Mouse (Mus musculus) kidney, embryonic 15.5 days (tissue): ENCODE data around the gene G6pc3. TPM values are rescaled to one million over a fixed set of nuclear protein-coding genes. Genes with fewer than 3 reads are reported as not detected.

Experiments
- ATAC-seq: fragments of 200-750 bp; cut with Nextera tagmentation; replicated peaks from 2 replicates; pipeline ENCODE4 v1.8.0; 2017; ENCODE audit warnings: moderate TSS enrichment; ENCODE audit not compliant: low FRiP score
- H3K27ac ChIP-seq: fragments of 300-500 bp; sonication (generic); 2 replicates; pipeline ENCODE4 v1.5.1; 2015; ENCODE audit warnings: mild to moderate bottlenecking, inconsistent platforms
- H3K27me3 ChIP-seq: fragments of 300-500 bp; sonication (generic); 2 replicates; pipeline ENCODE4 v1.6.1; 2015; ENCODE audit warnings: inconsistent platforms
- H3K36me3 ChIP-seq: fragments of 300-500 bp; sonication (generic); 2 replicates; pipeline ENCODE4 v1.6.1; 2015; ENCODE audit warnings: inconsistent platforms
- H3K4me1 ChIP-seq: fragments of 300-500 bp; sonication (generic); 2 replicates; pipeline ENCODE4 v1.6.1; 2015; ENCODE audit warnings: inconsistent platforms
- H3K4me2 ChIP-seq: fragments of 300-500 bp; sonication (generic); 2 replicates; pipeline ENCODE4 v1.6.1; 2015; ENCODE audit warnings: moderate library complexity, mild to moderate bottlenecking, inconsistent platforms
- H3K4me3 ChIP-seq: fragments of 300-500 bp; sonication (generic); replicated peaks from 2 replicates; pipeline ENCODE4 v1.5.1; 2015; ENCODE audit warnings: mild to moderate bottlenecking, inconsistent platforms
- H3K9ac ChIP-seq: fragments of 300-500 bp; sonication (generic); 2 replicates; pipeline ENCODE4 v1.6.1; 2015; ENCODE audit warnings: mild to moderate bottlenecking, inconsistent platforms
- H3K9me3 ChIP-seq: fragments of 300-500 bp; sonication (generic); replicated peaks from 2 replicates; pipeline ENCODE4 v1.6.1; 2016; ENCODE audit warnings: inconsistent platforms
- WGBS: fragments of 180-500 bp; shearing (Covaris S2); methylation state at CpG from one replicate; pipeline ENCODE4 v1.1.7; 2015; ENCODE audit warnings: mixed read lengths; 5-methylcytosine and 5-hydroxymethylcytosine counted together
- polyA plus RNA-seq: library from polyadenylated mRNA; unstranded; fragments of >200 nt; fragmentation: Nextera tagmentation; extraction: Ambion mirVana; gene quantifications from 2 replicates; pipeline ENCODE4 v1.2.1, GENCODE M21; 2015

Gene G6pc3
- polyA plus RNA-seq, 1 experiment from 2014 or later, result 43.4 TPM

DNA sequence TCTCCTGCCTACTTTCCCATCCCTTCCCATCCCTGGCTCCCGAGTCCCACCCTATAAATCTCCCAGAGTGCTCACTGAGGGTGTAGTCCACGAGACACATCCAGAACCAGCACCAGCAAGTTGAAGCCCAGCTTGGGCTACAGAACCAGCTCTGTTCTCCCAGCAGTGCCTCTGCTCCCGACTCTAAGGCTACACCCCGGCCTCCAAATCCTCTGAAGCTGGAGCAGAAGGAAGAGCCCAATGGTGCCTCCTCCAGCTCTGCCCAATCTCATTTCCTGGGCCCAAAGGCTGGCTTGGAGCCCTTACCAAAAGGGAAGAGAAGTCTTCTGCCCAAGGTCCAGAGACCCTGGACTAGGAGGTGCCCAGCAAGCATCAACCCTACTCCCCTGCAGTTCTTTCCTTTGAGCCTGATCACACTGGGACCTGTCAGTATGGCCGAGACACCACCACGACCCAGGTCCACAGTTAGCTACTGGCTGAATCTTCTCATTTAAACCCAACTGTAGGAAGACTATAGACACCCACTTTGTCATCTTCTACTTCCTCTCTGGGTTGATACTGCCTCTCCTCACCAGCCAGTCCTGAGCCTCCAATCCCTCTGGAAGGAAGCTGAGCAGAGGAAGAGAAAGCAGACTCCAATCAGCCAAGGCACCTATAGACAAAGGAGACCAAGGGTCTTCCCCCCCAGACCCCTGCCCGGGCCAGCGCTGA, 32.0 kb downstream of the G6pc3 start:
- 78% methylated on average over 8 of the region's 8 CpGs for WGBS
- ATAC-seq, result no peak

GRCm38 (mm10) chr11:102221954-102222351, 32.5 kb downstream of the G6pc3 start:
- H3K4me2 ChIP-seq, result no peak overlapping the region
- H3K9ac ChIP-seq, result peak overlapping the region; percentile 5; the same call in 1 of the 2 replicates

More for the DNA sequence above, 32.0 kb downstream of the G6pc3 start:
- Histone ChIP-seq H3K27me3 (no peaks in the 10 kb centered on the region), H3K4me1 (peaks cover 88% of the 10 kb centered on the region), H3K4me2 (no peak overlapping the region), H3K36me3 (peaks cover 3% of the 10 kb centered on the region; the same call in 1 of the 2 replicates), H3K9me3 (no peaks in the 10 kb centered on the region), H3K9ac (0 out of 2 replicates have a peak overlapping the region, but pooled peaks have one; percentile 5), H3K4me3 (no peak overlapping the region), H3K27ac (no peak overlapping the region)

DNA sequence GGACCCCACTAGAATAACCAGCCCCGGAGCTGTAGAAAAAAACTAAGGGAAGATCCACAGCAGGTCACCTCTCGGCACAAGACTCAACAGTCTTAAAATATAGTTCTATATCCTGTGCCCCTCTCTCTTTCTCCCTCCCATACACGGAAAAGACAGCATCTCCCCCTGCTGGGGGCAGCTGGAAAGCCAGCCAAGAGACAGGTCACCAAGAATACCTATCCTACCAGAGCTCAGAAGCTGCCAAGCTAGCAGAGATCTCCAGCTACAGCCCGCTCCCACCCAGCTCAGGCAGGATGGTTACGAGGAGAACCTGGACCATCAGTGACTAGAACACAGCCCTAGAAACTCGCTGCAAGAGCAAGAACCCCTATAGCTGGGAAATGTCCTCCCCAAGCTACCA, 33.7 kb downstream of the G6pc3 start:
- peaks cover 87% of the 10 kb centered on the region for H3K4me1 ChIP-seq
- peaks cover 3% of the 10 kb centered on the region; the same call in 1 of the 2 replicates for H3K36me3 ChIP-seq
- no peak overlapping the region for H3K9ac ChIP-seq
- H3K27me3 ChIP-seq, result no peaks in the 10 kb centered on the region
- no peak overlapping the region for H3K27ac ChIP-seq
- WGBS, result 31% methylated on average over 6 of the region's 6 CpGs
- no peaks in the 10 kb centered on the region for H3K9me3 ChIP-seq
- no peak overlapping the region for H3K4me3 ChIP-seq
- H3K4me2 ChIP-seq, result no peak overlapping the region
- ATAC-seq, result no peak

More at GRCm38 (mm10) chr11:102221954-102222351, 32.5 kb downstream of the G6pc3 start:
- 53% methylated on average over 8 of the region's 8 CpGs for WGBS
- H3K36me3 ChIP-seq, result peaks cover 3% of the 10 kb centered on the region; the same call in 1 of the 2 replicates
- no peaks in the 10 kb centered on the region for H3K9me3 ChIP-seq
- no peaks in the 10 kb centered on the region for H3K27me3 ChIP-seq
- H3K27ac ChIP-seq, result no peak overlapping the region
- peaks cover 87% of the 10 kb centered on the region for H3K4me1 ChIP-seq
- no peak overlapping the region for H3K4me3 ChIP-seq
- ATAC-seq, result no peak

DNA sequence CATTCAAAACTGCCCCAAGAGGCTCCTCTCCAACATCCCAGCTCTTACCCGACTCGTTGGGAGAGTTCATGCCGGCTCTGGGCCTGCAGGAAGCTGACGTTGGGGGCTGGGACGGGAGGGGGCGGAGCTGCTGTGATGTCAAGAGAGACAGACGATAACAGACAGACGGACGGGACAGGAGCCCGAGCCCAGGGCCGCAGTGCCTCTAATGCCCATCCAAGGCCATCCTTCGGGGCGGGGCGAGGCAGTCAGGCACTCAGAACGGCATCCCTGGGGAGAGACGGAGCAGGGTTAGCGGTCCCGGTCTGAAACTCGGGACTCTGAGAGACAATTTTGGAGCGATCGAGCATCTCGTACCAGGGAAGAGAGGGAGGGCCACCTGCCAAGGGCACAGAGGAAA, 35.3 kb downstream of the G6pc3 start:
- peaks cover 3% of the 10 kb centered on the region; the same call in 1 of the 2 replicates for H3K36me3 ChIP-seq
- WGBS, result 10% methylated on average over 22 of the region's 22 CpGs
- no peak overlapping the region for H3K27ac ChIP-seq
- H3K4me2 ChIP-seq, result peak overlapping the region; percentile 52
- no peaks in the 10 kb centered on the region for H3K27me3 ChIP-seq
- no peaks in the 10 kb centered on the region for H3K9me3 ChIP-seq
- no peak for ATAC-seq
- H3K4me3 ChIP-seq, result peak overlapping the region; percentile 9
- peaks cover 86% of the 10 kb centered on the region for H3K4me1 ChIP-seq
- H3K9ac ChIP-seq, result peak overlapping the region; percentile 21; the same call in 1 of the 2 replicates

- ATAC-seq, result no peak
- WGBS, result 69% methylated on average over 5 of the region's 5 CpGs
- Histone ChIP-seq H3K4me2 (peak overlapping the region; percentile 52; the same call in 1 of the 2 replicates), H3K9me3 (no peaks in the 10 kb centered on the region), H3K4me1 (peaks cover 81% of the 10 kb centered on the region), H3K27me3 (no peaks in the 10 kb centered on the region), H3K4me3 (no peak overlapping the region), H3K36me3 (peaks cover 3% of the 10 kb centered on the region; the same call in 1 of the 2 replicates), H3K27ac (no peak overlapping the region), H3K9ac (no peak overlapping the region)
These were observed 35.8 kb downstream of the G6pc3 start for GRCm38 (mm10) chr11:102225221-102225620.

DNA sequence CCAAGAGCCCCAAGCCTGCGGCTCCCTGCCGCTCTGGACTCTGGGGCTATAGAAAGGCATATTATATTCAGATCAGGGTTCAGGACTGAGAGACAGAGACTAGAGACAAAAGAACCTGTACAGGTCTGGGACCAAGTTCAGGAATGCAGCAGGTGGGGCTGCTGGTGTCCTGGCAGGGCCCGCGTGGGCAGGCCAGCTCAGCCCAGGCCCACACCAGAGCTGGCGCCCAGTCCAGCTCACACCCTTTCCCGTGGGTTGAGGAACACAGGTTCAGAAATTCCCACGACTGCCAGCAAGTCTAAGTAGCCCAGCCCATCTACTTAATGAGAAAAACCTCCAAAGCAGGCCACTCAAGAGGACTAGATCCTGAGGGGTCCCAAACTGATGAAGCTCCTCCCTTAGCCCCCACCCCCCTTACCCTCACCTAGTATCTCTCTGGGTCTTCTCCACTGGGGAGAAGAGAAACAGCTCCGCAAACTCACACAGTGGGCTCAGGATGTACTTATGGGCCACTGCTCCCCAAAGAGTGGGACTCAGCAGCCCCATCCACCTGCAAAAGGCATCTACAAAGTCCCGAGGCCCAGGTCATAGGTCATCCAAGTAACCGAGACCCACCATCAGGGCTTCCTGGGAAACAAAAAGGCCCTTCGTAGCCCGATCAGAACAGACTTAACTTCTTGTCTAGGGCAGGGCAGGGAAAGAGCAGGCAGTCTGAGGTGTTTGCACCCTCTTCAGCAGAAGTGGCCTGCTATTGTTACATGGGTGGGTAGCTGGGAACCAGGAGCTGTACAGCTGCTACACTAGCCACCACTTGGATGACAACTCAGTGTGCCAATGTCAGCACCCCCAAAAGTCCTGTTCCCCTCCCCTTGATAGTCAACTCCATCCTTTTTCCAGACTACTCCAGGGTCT, 36.9 kb downstream of the G6pc3 start:
- peaks cover 3% of the 10 kb centered on the region; the same call in 1 of the 2 replicates for H3K36me3 ChIP-seq
- peaks cover 73% of the 10 kb centered on the region for H3K4me1 ChIP-seq
- H3K9me3 ChIP-seq, result no peaks in the 10 kb centered on the region
- H3K9ac ChIP-seq, result no peak overlapping the region
- no peak overlapping the region for H3K27ac ChIP-seq
- H3K4me2 ChIP-seq, result no peak overlapping the region
- ATAC-seq, result no peak
- WGBS, result 72% methylated on average over 12 of the region's 12 CpGs
- no peak overlapping the region for H3K4me3 ChIP-seq
- no peaks in the 10 kb centered on the region for H3K27me3 ChIP-seq

DNA sequence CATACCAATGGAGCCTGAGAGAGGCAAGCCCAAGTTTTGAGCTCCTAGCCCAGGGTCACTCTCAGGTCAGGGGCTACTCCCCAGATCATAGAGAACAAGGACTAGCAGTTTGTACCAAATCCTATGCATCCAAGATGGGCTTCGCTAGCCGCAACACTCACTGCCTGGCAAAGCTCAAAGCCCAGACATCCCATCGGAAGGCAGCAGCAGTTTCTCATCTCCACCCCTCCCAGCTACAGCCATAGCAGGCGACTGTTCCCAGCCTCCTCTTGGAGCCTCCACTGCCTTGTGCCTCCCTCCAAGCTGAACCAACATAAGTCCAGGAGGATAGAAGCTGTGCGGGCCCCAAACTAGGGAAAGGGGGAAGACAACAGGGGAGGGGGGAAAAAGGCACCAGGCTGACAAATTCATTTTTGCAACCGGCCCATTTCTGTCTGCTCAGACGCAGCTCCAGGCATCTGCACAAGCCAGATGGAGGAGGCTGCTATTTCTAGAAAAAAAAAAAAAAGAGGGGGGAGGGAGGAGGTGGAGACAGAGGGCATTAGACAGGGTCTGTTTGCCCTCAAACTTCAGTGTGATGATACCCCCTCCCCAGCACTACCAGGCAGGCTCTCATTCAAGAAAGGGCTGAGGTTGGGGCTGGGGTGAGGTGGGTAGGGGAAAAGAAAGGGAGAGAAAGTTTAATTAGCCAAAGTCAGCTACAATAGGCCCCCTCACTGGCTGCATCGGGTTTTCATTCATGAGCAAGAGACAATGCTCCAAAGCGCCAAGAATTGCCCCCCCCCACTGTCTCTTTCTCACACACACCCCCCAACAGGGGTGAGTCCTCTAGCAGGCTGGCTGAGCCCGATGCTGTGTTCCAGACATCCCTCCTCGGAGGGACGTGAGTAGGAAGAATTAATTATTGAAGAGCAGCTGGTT, 38.1 kb downstream of the G6pc3 start:
- H3K4me1 ChIP-seq, result peaks cover 62% of the 10 kb centered on the region
- no peak overlapping the region for H3K27ac ChIP-seq
- H3K9ac ChIP-seq, result no peak overlapping the region

DNA sequence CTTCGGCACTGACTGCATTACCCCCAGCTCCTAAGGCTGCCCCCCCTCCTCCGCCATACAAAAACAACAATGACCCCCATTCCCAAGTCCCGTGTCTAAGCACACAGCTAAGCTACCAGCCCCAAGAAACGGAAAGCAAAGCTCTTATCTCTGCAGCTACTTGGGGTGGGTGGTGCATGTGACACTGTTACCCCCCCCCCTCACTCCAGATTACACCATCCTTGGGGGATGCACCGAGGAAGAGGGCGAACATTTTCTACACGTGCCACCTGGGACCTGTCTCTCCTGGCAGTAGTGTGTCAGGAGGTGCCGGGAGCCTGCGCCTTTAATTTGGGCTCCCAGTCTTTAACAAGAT, 38.7 kb downstream of the G6pc3 start:
- no peak overlapping the region for H3K9ac ChIP-seq
- H3K27me3 ChIP-seq, result no peaks in the 10 kb centered on the region
- H3K4me3 ChIP-seq, result peak overlapping the region; percentile 82
- H3K4me1 ChIP-seq, result peaks cover 56% of the 10 kb centered on the region
- H3K36me3 ChIP-seq, result no peaks in the 10 kb centered on the region
- H3K4me2 ChIP-seq, result peak overlapping the region; percentile 91
- no peaks in the 10 kb centered on the region for H3K9me3 ChIP-seq
- WGBS, result 26% methylated on average over 9 of the region's 9 CpGs
- no peak for ATAC-seq
- H3K27ac ChIP-seq, result no peak overlapping the region

More for the DNA sequence above, 38.1 kb downstream of the G6pc3 start:
- Histone ChIP-seq H3K36me3 (peaks cover 3% of the 10 kb centered on the region; the same call in 1 of the 2 replicates), H3K4me3 (peak overlapping the region; percentile 82), H3K9me3 (no peaks in the 10 kb centered on the region), H3K27me3 (no peaks in the 10 kb centered on the region), H3K4me2 (peak overlapping the region; percentile 91)
- 26% methylated on average over 12 of the region's 12 CpGs for WGBS
- no peak for ATAC-seq

GRCm38 (mm10) chr11:102228646-102229268, 39.3 kb downstream of the G6pc3 start:
- Histone ChIP-seq H3K4me1 (peaks cover 55% of the 10 kb centered on the region), H3K4me2 (peak overlapping the region; percentile 91), H3K36me3 (no peaks in the 10 kb centered on the region), H3K9me3 (no peaks in the 10 kb centered on the region), H3K27me3 (no peaks in the 10 kb centered on the region), H3K27ac (no peak overlapping the region), H3K4me3 (peak overlapping the region; percentile 82), H3K9ac (peak overlapping the region; percentile 69)
- 17% methylated on average over 7 of the region's 7 CpGs for WGBS
- ATAC-seq, result no peak

DNA sequence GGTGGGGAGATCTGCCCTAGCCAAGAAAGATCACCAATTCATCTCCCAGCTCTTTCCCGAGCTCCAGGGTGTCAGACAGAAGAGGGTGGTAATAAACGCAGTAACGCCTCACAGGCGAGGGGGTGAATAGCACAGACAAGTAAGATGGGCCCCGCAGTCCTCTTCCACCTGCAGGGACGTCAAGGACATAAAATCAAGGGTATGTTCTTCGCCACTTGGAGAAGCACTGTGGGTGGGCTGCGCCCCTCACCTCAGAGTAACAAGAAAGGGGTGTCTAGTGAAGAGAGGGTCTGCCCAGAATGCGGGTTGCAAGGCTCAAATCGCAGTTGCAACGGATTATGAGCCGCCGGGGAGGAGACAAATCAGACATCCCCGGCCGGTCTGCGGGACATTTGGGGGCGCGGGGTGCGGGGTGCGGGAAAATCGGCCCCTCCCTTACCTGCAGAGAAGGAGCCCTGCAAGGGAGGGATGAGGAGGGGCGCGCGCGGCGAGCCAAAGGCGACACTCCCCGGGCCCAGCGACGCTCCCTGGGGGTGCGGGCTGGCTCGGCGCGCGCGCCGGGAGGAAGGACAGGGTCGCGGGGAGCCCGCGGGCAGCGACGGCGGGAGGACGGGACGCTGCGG, 40.0 kb downstream of the G6pc3 start:
- Histone ChIP-seq H3K9me3 (no peaks in the 10 kb centered on the region), H3K9ac (peak overlapping the region; percentile 69), H3K27ac (peak overlapping the region; percentile 81), H3K27me3 (no peaks in the 10 kb centered on the region), H3K4me2 (peak overlapping the region; percentile 91), H3K36me3 (no peaks in the 10 kb centered on the region), H3K4me1 (peaks cover 48% of the 10 kb centered on the region), H3K4me3 (peak overlapping the region; percentile 82)
- ATAC-seq, result peak; percentile 26; the same call in 1 of the 2 replicates
- WGBS, result under 1% methylated on average over 46 of the region's 47 CpGs
